Mouse (Mus musculus): ENCODE data around the gene Zfp553.

GRCm38 (mm10) chr7:127217475-127217874 is 15.4 kb upstream of the Zfp553 start:
- TF ChIP-seq ZC3H11A (IDR thresholded peaks at IDR 0.05; ENCODE audit: low read depth, low read length), result no peak
- TF ChIP-seq EP300 (IDR thresholded peaks at IDR 0.05; ENCODE audit: low read length), result no peak
- TF ChIP-seq ETS1 (conservative IDR thresholded peaks at IDR 0.05; ENCODE audit: low read depth, low read length), result no peak
- TF ChIP-seq JUND (conservative IDR thresholded peaks at IDR 0.05; ENCODE audit: low read depth, low read length), result no peak
- TF ChIP-seq ELF1 (IDR thresholded peaks at IDR 0.05; ENCODE audit: low read depth, low read length), result no peak
